In genomic region chr5:31563496-31563895, GRCm38 (mm10) we compare ENCODE assay signal across 9 mouse cellular contexts. TPM values are rescaled to one million over a fixed set of nuclear protein-coding genes. Genes with fewer than 3 reads are reported as not detected.
DNase-seq lines count a peak whose midpoint lies in the region; ATAC-seq and TF ChIP-seq lines count a peak whose summit lies in the region.
"Had no signal": no experiment of that assay in that cellular context is flagged by ENCODE, and none has a peak within 500 bp of the region (broad histone marks: within the 10 kb centered on the region; RNA-seq: fewer than 3 reads in every experiment).

No protein-coding gene starts in this region.

- no peak overlapping the region for H3K9ac ChIP-seq in embryonic facial prominence, embryonic 15.5 days
- H3K9ac ChIP-seq in heart, embryonic 15.5 days = no peak overlapping the region

- no peak overlapping the region for H3K4me3 ChIP-seq in bone marrow, adult 2 months (replicated peaks; ENCODE audit: control insufficient read depth, low read depth, low read length)
- no peak overlapping the region for H3K4me3 ChIP-seq in embryonic facial prominence, embryonic 15.5 days (replicated peaks)
- H3K4me3 ChIP-seq in heart, embryonic 15.5 days = no peak overlapping the region
- H3K4me3 ChIP-seq in lung, adult 2 months (replicated peaks; ENCODE audit: extremely low read depth, low read depth, low read length) = no peak overlapping the region
- H3K4me3 ChIP-seq: megakaryocyte, embryonic 14.5 days had no signal

- H3K4me1 ChIP-seq in bone marrow, adult 2 months (ENCODE audit: control insufficient read depth, insufficient read depth, low read length) = no peaks in the 10 kb centered on the region; the same call in 1 of the 2 replicates
- peaks cover 13% of the 10 kb centered on the region for H3K4me1 ChIP-seq in embryonic facial prominence, embryonic 15.5 days
- peaks cover 37% of the 10 kb centered on the region for H3K4me1 ChIP-seq in heart, embryonic 15.5 days (replicated peaks)
- H3K4me1 ChIP-seq in lung, adult 2 months (ENCODE audit: control insufficient read depth, insufficient read depth, low read length) = peaks cover 16% of the 10 kb centered on the region

- no peak for TF ChIP-seq POLR2A in bone marrow, adult 2 months (IDR thresholded peaks at IDR 0.05; ENCODE audit: borderline replicate concordance, control insufficient read depth, low read depth, low read length)
- no peak for TF ChIP-seq POLR2A in lung, adult 2 months (IDR thresholded peaks at IDR 0.05; ENCODE audit: borderline replicate concordance, extremely low read depth, low read depth, low read length)

- no peaks in the 10 kb centered on the region for H3K9me3 ChIP-seq in embryonic facial prominence, embryonic 15.5 days (replicated peaks)
- H3K9me3 ChIP-seq in heart, embryonic 15.5 days (replicated peaks) = no peaks in the 10 kb centered on the region
- H3K9me3 ChIP-seq: megakaryocyte, embryonic 14.5 days had no signal

- no peaks in the 10 kb centered on the region for H3K27me3 ChIP-seq in embryonic facial prominence, embryonic 15.5 days
- no peaks in the 10 kb centered on the region for H3K27me3 ChIP-seq in heart, embryonic 15.5 days
- H3K27me3 ChIP-seq: megakaryocyte, embryonic 14.5 days had no signal

- H3K4me2 ChIP-seq in embryonic facial prominence, embryonic 15.5 days (replicated peaks) = no peak overlapping the region
- peak overlapping the region; percentile 21; the same call in 1 of the 2 replicates for H3K4me2 ChIP-seq in heart, embryonic 15.5 days

- peaks cover 23% of the 10 kb centered on the region; the same call in 1 of the 2 replicates for H3K36me3 ChIP-seq in embryonic facial prominence, embryonic 15.5 days
- H3K36me3 ChIP-seq in heart, embryonic 15.5 days = no peaks in the 10 kb centered on the region

- DNase-seq in ES-CJ7 (ENCODE audit: low read depth, low spot score) = peak; percentile 76
- DNase-seq in kidney, postnatal 36 days = peak; percentile 73 to 85
- DNase-seq in lung, adult 2 months = peak; percentile 65
- peak; percentile 83 for DNase-seq in ovary, postnatal 14 days (ENCODE audit: low spot score)
- DNase-seq in thymus, postnatal 4 days = peak; percentile 74

- 19% methylated on average over 6 of the region's 6 CpGs for WGBS in bone marrow, adult 2 months
- WGBS in embryonic facial prominence, embryonic 15.5 days = 11% methylated on average over 6 of the region's 6 CpGs
- 5% methylated on average over 6 of the region's 6 CpGs for WGBS in heart, embryonic 15.5 days
- 7% methylated on average over 6 of the region's 6 CpGs for WGBS in lung, adult 2 months

- no peak overlapping the region for H3K27ac ChIP-seq in bone marrow, adult 2 months (ENCODE audit: control insufficient read depth, insufficient read depth, low read depth, low read length, poor library complexity)
- peak overlapping the region; percentile 35; the same call in 1 of the 2 replicates for H3K27ac ChIP-seq in embryonic facial prominence, embryonic 15.5 days (replicated peaks)
- H3K27ac ChIP-seq in heart, embryonic 15.5 days = 0 out of 2 replicates have a peak overlapping the region, but pooled peaks have one; percentile 6

- no peak for ATAC-seq in embryonic facial prominence, embryonic 15.5 days (ENCODE audit: insufficient number of reproducible peaks, low FRiP score, low TSS enrichment, low read depth)
- no peak; the same call in 1 of the 2 replicates for ATAC-seq in heart, embryonic 15.5 days (replicated peaks; ENCODE audit: insufficient number of reproducible peaks, insufficient read depth, low FRiP score, low read depth)

- TF ChIP-seq CTCF in bone marrow, adult 2 months (IDR thresholded peaks at IDR 0.05; ENCODE audit: control insufficient read depth, insufficient read depth, low read length) = peak; percentile 89
- peak; percentile 95 for TF ChIP-seq CTCF in lung, adult 2 months (IDR thresholded peaks at IDR 0.05; ENCODE audit: insufficient read depth, low read length)

RNA-seq across cellular contexts. Expression of gene Mrpl33, which starts 33.2 kb away (rescaled TPM):
- polyA plus RNA-seq in bone marrow, adult 2 months (2011; ENCODE audit: insufficient read depth, insufficient read length, low replicate concordance, missing spikeins) = 89.1 and 162 TPM in 2 replicates
- polyA plus RNA-seq in embryonic facial prominence, embryonic 15.5 days (2015; fragmentation: Nextera tagmentation; extraction: Ambion mirVana) = 283 and 287 TPM in 2 replicates
- 344 and 459 TPM in 2 replicates for polyA plus RNA-seq in heart, embryonic 15.5 days (2015; fragmentation: Nextera tagmentation; extraction: Ambion mirVana)
- polyA plus RNA-seq in lung, adult 2 months (2012; rRNA removed) = 15.9 and 19.5 TPM in 2 replicates

RNA-seq across cellular contexts. Expression of gene Supt7l, which starts 35.9 kb away (rescaled TPM):
- polyA plus RNA-seq in bone marrow, adult 2 months (2011; ENCODE audit: insufficient read depth, insufficient read length, low replicate concordance, missing spikeins) = 4.5 and 7.5 TPM in 2 replicates
- polyA plus RNA-seq in embryonic facial prominence, embryonic 15.5 days (2015; fragmentation: Nextera tagmentation; extraction: Ambion mirVana) = 23.7 and 25.2 TPM in 2 replicates
- polyA plus RNA-seq in heart, embryonic 15.5 days (2015; fragmentation: Nextera tagmentation; extraction: Ambion mirVana) = 15.6 and 19.2 TPM in 2 replicates
- polyA plus RNA-seq in lung, adult 2 months (2012; rRNA removed) = 10.9 and 13.3 TPM in 2 replicates

RNA-seq across cellular contexts. Expression of gene Slc4a1ap, which starts 36.7 kb away (rescaled TPM):
- polyA plus RNA-seq in bone marrow, adult 2 months (2011; ENCODE audit: insufficient read depth, insufficient read length, low replicate concordance, missing spikeins) = 34.0 and 45.2 TPM in 2 replicates
- 32.7 and 34.0 TPM in 2 replicates for polyA plus RNA-seq in embryonic facial prominence, embryonic 15.5 days (2015; fragmentation: Nextera tagmentation; extraction: Ambion mirVana)
- 20.0 and 23.0 TPM in 2 replicates for polyA plus RNA-seq in heart, embryonic 15.5 days (2015; fragmentation: Nextera tagmentation; extraction: Ambion mirVana)
- polyA plus RNA-seq in lung, adult 2 months (2012; rRNA removed) = 13.4 and 15.8 TPM in 2 replicates
